Mouse (Mus musculus): ENCODE results near the gene Slx4.
"Not testable (repeated sequence)": the region's sequence is repeated elsewhere in the genome, so short reads cannot be mapped to it uniquely, and the experiment has no call there.

Gene Slx4

GRCm38 (mm10) chr16:4003489-4004398 lies at the start of gene Slx4:
TSS of gene Slx4 (minus strand) at chr16:4003770.
- peak; percentile 98 for DNase-seq

GRCm38 (mm10) chr16:4052601-4053000 lies 49.0 kb upstream of the Slx4 start:
- no peak for DNase-seq

DNA sequence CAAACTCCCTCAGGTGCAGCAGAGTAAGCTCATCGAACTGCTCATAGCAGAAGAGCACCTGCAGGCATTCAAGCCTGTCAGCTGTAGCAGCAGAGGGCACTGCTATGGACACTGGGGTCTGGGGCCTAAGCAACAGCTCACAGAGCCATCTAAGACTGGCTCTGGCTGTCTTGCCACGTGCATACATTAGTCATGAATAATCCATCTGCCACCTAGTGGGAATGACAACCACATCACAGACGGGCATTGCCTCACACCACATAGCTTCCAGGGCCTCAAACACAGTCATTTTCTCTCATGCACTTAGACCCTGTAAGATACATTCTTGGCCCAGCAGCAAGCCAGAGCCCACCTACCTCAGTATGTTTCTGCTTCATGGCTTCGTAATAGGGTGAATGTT lies 42.0 kb upstream of the Slx4 start:
- no peak for DNase-seq

DNA sequence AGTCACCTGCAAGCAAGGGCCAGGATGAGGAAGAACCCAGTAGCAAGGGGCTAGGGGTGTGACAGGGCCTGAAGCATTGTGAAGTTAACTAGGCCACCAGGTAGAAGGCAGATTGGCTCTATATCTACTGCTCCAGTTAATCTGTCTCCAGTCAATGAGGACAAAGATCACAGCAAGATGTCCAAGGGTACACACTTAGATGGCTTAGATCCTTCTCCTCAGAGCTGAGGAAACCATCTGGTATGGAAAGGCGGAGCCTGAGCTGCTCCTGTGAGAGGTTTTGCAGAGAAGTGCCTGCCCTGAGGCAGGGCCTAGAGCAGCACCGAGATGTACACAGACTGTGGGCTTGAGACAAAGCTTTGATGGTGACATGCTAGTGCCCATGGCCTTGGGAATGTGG lies 40.5 kb upstream of the Slx4 start:
- DNase-seq, result no peak

- no peak for DNase-seq
Measured at GRCm38 (mm10) chr16:4041646-4042045, 38.1 kb upstream of the Slx4 start.

- DNase-seq, result no peak
Measured at GRCm38 (mm10) chr16:4040206-4040605, 36.6 kb upstream of the Slx4 start.

DNA sequence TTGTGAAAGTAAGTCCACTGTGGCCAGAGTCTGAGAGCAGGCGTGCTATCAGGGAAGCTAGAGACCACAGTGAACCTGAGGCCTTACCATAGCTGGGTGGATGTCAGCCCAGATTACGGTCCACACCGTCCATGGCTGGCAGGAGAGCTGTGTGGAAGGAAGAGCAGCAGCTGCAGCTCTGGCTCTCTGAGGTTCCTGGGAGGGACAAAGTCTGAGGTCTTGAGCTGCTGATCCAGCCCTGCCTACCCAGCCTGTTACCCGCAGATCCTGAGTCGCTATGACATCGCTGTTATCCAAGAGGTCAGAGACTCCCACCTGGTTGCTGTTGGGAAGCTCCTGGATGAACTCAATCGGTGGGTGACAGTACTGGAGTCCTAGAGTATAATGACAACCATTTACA lies 34.1 kb upstream of the Slx4 start:
- no peak for DNase-seq

- DNase-seq, result no peak
Measured at GRCm38 (mm10) chr16:4036807-4037206, 33.2 kb upstream of the Slx4 start, which contains the start of gene Dnase1. TSS of gene Dnase1 (plus strand) at chr16:4036942.

DNA sequence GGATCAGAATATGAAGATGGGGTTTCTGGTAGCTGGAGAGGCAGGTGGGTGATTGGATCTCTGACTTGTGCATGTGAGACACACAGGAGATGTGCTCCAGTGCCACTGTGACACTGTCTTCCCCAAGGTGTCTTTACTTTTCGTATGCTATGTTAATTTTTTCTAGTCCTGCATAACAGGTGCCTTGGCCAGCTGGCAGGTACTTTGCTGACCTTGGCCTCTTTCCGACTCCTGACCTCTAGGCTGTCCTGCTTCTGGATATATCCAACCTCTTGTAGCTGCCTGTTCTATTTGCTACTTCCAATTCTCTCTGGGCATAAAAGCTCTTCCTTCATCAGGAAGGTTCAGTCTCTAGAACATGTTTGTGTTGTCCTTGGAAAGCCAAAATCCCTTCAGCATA lies 32.0 kb upstream of the Slx4 start:
- no peak for DNase-seq

- no peak for DNase-seq
Measured at GRCm38 (mm10) chr16:4034476-4034875, 30.9 kb upstream of the Slx4 start.

GRCm38 (mm10) chr16:4033971-4034370 lies 30.4 kb upstream of the Slx4 start:
- no peak for DNase-seq

DNA sequence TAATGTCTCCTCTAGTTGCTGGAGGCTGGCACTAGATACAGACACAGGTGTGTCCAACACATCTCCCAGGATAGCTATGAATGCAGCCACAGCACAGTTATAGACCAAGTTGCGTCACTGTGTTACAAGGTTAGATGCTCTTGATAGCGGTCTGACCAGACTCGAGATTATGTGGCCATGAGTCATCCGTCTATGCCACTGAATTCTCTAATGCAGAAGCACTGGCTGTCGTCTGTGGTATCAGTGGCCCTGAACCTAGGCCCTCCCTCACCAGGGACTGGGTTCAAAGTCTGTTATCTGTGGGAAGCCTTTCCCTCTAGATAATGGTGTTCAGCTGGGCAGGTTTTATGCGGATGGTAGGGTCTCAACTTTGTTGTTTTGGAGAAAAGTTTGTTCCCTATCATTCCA lies 28.8 kb upstream of the Slx4 start:
- no peak for DNase-seq

GRCm38 (mm10) chr16:4031441-4032274 lies 28.1 kb upstream of the Slx4 start:
- no peak for DNase-seq

DNA sequence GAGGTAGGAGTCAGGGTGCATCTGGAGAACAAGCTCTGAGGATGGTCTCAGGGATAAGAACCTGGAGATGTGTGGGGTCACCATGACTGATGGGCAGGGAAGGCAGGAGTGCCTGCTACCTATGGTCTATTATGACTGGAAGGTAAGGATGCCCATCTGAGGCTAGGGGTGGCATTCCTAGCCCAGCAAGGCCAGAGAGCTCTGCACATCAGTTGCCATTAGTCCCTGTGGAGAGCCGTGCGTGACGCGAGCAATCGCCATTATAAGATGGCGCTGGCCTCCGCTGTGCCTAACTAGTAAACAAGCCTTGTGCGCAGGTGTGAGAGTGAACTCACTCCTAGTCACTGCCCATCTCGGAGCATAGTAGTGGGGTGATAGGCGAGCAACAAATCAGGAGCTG lies 26.9 kb upstream of the Slx4 start:
- no peak for DNase-seq

DNA sequence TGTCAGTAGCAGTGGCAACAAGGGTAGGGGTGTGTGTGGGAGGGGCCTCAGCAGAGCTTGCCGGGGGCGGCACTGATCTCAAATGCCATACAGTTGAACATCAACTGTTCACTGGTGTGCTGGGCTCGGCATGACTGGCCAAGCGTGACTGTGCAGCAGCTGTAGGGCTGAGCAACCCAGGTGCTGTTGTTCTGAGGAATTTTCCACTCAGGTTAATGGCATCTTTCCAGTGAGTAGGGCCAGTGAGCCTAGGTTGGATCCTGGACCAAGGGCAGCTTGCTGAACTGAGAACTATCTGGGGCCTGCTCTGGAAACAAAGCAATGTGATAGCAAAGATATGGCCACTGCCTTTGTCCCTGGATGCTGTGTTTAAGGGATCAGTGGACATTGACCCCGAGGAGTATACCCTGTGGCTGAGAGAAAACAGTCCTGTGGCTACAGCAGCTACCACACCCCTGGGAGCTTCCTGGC lies 25.8 kb upstream of the Slx4 start:
- DNase-seq, result no peak

- no peak for DNase-seq
Measured at GRCm38 (mm10) chr16:4027211-4027610, 23.6 kb upstream of the Slx4 start.

DNA sequence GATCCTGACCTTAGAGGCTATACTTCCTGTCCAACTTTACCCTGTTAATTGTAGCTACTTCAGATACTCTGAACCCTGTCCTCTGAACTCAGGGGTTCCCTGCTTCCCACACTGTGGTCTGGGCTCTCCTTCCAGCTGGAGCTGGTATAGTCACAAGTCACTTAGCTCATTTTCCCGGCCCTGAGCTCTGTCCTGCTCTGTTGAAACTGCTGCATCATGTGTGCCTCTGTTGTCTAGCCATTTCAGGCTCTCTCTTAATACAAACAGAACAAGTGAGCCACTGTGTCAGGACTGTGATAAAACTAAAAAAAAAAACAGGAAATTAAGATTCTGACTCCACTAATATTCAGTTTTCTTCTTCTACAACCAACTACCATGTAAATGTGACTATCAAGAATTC lies 23.1 kb upstream of the Slx4 start:
- no peak for DNase-seq

GRCm38 (mm10) chr16:4022719-4023118 lies 19.1 kb upstream of the Slx4 start:
- DNase-seq, result no peak

GRCm38 (mm10) chr16:4021241-4021640 lies 17.7 kb upstream of the Slx4 start:
- no peak for DNase-seq

- DNase-seq, result not testable (repeated sequence)
Measured at GRCm38 (mm10) chr16:4017466-4017865, 13.9 kb upstream of the Slx4 start.

- DNase-seq, result not testable (repeated sequence)
Measured at GRCm38 (mm10) chr16:4016786-4017185, 13.2 kb upstream of the Slx4 start.

GRCm38 (mm10) chr16:4014040-4014668 lies 10.6 kb upstream of the Slx4 start:
- no peak for DNase-seq

- DNase-seq, result no peak
Measured at GRCm38 (mm10) chr16:4012882-4013570, 9.5 kb upstream of the Slx4 start.
